Mouse (Mus musculus) activated CD4-positive, CD25-positive, alpha-beta regulatory T cell, adult 4 months (primary cell): Measurements from ENCODE around the gene Gphn. TPM values are rescaled to one million over a fixed set of nuclear protein-coding genes. Genes with fewer than 3 reads are reported as not detected.

Source experiments
- ATAC-seq: one replicate; pipeline ENCODE4 v1.8.0; 2017
- polyA plus RNA-seq, 2 experiments: library from polyadenylated mRNA; unstranded; fragments of 100-300 nt; shearing (Covaris generic); gene quantifications; one replicate each; pipeline ENCODE4 v1.2.1; 2017

Gene Gphn
- 10 to 100 TPM; 10.7 to 10.9 TPM for polyA plus RNA-seq

DNA sequence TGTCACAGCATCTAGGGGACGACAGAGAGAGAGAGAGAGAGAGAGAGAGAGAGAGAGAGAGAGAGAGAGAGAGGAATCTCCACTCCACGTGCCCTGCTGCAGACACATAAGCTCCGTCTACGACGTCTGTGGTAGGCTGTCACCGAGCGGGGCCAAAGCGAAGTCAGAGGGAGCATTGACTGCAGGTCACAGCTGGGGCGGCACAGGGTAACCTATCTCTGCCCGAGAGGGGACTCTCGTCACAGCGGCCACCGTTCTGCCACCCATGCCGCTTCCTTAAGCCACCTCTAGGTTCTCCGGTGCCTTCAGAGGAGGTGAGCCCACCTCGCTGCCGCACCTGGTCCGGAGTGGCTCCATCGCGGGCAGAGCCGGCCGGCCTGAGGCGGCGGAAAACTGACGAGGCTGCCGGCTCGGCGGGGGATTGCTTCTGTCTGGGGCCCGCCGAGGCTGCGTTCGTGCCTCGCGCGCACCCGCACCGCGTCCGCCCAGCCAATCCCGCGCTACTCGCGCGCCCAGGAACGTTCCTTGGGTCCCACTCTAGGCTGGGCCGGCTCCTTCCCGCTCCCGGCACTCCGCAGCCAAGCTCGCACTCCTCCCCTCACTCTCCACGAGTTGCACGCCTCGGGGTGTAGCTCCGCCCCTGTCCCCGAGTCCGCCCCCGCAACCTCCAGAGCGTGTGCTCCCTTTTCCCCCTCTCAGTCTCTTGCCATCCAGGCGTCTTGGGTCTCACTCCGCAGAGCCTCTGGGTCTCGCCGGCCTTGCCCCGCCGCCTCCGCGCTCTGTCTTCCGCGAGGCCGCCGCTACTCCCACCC is at the start of gene Gphn:
Gene Gphn, plus strand, starts transcription at position 673 of the 812 bp plus-strand sequence.
- peak; percentile 84 for ATAC-seq

DNA sequence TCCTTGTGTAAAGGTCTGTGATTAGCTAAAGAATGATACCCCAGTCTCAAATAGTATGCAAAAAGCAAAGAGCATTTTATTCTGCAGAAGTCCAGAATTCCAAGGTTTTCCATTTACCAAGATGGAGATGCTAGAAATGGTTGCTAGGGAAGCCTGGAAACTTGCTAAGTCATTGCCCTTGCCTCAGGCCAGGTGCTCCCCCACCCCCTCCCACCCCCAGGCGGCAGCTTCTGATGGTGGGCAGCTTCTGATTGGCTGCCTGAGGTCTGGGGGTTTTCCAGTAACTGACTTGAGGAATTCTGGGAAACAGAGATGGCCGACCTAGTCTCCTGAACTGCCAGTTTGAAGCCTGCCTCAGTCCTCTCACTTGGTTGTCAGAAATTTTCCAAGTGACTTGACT is 44.7 kb upstream of the Gphn start:
- ATAC-seq: no peak

DNA sequence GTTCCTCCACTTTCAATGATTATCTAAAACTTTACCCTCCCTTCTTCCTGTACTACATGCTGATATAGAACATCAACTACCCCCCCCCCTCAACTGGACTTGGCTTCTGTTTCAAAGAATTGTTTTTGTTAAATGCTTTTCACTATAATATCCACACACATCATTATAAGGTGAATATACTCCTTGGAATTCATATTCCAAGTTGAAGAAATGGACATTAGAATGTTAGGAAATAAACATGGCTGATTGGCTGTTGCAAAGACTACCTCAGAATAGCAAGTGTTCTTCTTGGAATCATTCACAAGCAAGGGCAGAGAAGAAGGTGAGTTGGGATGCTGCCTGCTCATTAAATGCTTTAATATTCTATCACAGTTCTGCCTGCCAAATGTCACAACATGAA is 32.2 kb upstream of the Gphn start, which contains the start of gene Gm6657:
Gene Gm6657, plus strand, starts transcription at position 301 of the 400 bp plus-strand sequence.
- no peak for ATAC-seq

DNA sequence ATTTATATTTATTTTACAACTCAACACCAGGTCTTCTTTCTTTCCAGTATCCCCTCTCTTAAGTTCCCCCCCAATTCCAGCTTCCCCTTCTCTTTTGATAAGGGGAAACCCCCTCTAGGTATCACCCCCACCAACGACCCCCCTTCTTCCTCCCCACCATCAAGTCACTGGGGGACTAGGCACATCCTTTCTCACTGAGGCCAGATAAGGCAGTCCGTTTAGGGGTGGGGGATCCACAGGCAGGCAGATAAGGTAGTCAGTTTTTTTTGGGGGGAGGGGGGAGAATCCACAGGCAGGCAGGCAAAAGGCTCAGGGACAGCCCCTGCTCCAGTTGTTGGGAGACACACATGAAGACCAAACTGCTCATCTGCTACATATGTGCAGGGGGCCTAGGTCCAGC is 30.8 kb upstream of the Gphn start:
- ATAC-seq: no peak

DNA sequence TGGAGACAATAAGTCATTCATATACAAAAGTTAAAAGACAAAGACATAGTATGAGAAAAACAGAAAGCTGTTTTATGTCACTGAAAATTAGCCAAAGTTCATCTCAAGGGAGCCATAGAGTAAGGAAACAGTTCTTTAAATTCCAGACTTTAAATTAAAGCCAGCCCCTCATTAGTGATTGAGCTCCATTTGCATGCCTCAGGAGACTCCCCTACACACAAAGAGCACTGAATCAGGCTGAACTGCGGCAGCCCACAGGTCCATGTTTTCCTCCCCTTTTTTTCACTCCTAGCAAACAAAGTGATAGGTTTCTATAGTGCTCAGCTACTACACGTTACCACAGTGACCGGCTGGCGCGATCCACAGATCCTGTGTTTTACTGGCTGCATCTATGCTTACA is 22.5 kb upstream of the Gphn start:
- ATAC-seq: no peak

DNA sequence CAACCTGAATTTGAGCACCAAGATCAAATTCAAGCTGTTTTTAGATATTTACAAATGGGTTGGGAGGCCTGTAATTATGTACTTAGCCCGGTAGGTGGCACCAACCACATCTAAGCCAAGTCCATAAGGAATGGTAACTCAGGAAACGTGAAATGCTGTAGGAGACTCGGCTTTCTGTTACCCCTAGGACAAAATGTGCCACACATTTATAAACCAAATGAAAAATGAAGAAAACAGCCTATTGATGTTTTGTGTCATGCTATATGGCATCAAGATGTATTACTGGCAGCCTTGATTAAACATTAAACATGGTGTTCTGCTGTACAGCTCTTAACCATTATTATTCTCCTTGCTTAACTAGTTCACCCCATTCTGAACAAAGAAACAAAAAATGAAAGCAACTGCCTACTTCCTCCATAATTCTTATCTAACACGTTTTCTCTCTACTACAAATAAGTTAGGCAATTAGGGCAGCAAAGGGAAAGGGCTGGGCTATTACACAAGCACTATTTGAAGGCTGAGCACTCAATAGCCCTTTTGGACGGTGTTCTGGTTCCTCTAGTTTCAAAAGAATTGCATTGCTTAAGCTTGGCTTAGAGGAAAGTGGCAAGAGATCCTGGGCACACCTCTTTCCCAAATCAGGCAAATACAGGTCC is 20.1 kb upstream of the Gphn start:
- peak; percentile 77 for ATAC-seq

DNA sequence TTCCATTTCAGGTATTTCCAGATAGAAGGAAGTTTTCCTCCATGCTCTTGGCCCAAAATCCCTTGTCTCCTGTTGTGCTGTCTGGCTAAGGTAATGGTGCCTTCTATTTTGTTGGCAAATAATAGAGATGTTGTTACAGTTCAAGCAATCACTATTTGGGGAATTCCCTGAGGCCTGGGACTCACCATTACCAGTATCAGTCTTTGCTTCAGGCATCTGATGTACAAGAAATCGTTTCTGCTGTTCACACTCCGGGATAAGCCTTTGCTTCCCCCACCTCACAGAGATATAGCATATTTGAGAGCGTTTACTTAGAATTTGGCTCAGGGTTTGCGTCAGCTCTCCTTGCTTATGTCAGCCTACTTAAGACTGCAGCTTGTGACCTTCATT is 19.6 kb upstream of the Gphn start:
- no peak for ATAC-seq

DNA sequence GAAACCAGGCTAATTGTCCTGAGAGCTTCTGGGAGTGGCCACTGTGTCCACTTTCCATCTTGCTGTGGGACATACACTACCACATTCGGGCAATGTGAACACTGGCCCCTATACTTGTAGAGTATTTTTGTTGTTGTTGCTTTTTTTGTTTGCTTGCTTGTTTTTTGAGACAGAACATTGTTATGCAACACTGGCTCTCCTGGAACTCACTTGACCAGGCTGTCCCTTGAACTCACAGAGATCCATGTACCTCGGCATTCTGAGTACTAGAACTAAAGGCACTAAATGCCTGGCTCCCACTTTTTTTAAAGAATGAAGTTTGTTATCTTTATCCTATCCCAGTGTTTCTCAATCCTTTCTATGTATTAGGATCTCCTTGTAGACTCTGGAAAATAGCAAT is 16.3 kb upstream of the Gphn start:
- no peak for ATAC-seq

DNA sequence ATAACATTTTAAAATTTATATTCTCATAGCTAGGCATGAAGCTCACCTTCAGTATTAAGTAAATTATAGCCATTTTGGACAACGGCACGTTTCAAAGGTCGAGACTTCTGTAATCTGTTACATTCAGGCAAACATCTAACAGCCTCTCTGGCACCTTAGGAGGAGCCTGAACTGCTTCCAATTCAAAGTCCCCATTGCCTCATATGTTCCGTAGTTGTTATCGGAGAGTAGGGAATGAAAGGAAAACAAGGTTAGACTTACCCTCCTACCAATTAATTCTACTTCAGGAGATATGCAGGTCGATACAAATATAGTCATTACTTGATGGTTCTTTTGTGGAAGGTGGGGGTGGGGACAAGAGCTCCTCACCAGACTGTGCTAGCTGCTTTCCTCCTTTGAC is 10.7 kb upstream of the Gphn start:
- no peak for ATAC-seq

DNA sequence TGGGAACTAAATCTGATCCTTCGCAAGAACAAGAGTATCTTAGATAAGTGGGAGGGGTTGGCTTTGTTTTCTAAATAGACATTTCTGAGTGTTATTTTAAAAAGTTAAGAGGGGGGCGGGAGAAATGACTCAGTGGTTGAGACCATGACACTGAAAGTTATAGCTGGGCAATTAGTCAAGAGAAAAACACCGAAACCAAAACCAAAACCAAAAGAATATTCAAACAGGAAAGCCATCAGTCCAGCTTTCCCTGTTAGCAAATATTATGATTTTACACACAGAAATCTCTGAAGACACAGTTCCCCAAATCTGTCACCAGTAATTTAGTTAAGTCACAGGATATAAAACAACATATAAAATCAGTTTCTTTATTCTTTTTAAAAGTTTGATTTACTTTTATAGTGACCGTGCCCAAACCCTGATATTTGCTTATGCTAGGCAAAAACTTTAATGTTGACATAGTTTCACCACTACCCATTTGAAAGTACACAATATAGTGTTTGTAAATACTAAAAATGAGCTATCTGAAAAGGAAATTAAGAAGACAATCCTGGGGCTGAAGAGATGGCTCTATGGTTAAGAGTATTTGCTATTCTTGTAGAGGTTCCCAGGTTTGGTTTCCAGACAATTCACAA is 6.9 kb upstream of the Gphn start:
- peak; percentile 59 for ATAC-seq

DNA sequence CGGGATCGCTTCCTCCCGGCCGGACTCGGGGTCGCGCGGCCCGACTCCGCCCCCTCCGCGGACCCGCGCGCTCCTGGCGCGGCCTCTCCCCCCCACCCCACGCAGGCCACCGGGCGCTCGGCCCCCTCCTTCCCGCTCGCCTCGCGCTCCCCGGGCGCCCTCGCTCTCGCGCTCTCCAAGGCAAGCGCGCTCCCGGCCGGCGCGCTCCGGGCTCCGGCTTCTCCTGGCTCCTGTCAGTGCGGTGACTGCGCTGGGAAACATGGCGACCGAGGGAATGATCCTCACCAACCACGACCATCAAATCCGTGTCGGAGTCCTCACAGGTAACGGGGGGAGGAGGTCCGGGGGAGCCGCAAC is 318 bp downstream of the Gphn start:
- peak; percentile 40 for ATAC-seq

DNA sequence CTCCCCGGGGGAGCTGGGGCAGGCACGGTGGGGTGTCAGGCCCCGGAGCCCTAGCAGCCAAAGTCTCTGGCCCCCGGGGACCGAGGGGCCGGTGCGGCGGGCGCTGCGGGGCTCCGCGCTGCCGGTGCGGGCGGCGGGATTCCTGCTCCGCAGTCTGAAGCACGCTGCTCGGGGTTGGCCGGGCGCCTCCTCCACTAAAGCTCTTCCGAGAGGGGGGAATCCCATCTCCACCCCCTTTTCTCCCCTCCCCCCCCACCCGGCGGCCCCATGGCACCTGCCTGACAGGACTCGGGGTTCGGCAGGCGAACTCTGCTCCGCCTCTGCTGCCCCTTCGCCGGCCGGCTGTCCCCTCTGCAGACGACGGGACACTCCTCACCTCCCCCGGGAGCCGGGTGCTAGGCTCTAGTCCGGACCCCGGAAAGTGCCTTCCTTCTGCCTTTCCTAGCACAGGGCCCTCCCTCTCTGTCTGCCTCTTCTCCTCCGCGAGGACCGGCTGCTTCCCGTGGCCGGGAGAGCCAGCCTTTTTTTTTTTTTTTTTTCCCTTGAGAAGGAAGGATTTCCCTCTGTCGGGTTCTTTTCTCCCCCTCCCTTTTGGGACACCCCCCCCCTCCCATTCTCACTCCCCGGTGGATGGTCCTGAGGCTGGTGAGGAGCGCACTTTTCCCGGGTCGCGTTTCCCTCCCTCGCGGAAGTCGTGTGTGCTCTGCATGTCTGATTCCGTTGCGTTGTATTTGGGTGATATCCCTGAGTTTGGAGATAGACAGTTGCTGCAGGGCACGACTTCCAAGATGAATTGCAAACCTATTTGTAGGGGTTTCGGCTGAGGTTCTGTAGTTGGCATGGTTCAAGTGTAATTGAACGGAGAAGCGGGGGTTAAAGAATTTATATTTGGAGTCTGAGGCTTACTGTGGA is 1.1 kb downstream of the Gphn start:
- ATAC-seq: no peak

DNA sequence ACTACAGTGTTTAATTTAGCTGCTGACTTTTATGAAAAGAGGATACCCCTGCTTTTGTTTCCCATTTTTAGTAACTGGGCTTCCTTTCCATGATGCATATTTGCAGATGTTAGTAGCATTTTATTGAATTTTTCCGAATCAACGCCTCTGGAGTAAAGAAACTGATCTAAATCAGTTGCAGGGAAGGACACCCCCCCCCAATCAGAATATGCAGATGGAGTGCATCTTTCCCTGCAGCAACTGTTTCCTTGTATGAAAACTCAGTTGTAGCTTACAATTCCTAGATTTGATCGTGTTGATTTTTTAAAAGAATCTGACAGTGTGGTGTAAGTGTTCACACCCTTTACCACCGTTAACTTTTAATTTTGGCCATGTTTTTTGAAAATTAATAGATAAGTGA is 2.0 kb downstream of the Gphn start:
- no peak for ATAC-seq

DNA sequence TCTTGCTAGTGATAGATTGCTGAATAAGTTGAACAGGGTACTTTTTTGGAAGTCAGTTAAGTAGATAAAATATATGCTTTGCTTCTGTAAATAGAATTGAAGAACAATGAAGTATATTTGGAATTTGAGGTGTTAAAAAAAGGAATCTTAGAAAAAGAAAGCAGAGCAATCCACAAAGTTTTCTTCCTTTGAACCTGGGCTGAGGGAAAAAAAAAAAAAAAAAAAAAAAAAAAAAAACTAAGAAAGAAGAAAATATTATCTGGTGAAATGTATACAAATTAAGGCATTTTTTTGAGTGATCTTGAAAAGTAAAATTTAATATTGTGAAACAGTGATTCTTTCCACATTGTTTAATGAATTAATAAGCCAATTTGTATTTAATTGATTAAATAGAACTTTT is 6.4 kb downstream of the Gphn start:
- no peak for ATAC-seq

DNA sequence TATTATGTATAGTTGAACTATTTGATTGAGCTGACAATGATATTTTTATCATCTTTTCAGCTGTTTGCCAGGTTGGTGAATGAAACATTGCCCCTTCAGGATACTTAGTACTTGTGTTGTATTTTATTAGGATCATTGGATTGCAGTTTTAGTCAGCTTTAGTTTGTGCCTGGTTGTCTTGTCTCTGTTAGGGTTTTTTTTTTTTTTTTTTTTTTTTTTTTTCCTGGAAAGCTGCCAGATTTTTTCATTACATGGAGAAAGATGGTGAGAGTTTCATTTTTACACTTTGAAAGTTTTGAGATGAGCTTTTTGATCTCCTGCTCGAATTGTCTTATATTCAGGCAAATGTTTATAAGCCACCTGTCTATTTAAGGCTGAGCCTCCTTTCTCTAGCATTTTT is 22.2 kb downstream of the Gphn start:
- no peak for ATAC-seq

DNA sequence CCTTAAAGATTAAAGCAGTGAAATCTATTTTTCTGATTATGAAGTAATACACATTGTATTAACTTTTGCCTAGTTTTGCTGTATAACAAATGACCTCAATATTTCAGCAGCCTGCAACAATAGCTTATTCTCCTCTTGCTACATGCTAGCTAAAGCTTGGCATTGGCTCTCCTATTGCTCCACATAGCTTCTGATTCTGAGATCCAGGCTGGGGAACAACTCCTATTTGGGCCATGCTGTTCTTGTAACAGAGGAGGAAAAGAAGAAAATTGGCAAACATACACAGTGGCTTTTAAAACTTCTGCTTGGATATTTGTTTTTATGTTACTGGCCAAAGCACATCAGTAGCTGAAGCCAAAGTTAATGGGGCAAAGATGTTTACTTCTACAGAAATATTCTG is 23.0 kb downstream of the Gphn start:
- no peak for ATAC-seq

DNA sequence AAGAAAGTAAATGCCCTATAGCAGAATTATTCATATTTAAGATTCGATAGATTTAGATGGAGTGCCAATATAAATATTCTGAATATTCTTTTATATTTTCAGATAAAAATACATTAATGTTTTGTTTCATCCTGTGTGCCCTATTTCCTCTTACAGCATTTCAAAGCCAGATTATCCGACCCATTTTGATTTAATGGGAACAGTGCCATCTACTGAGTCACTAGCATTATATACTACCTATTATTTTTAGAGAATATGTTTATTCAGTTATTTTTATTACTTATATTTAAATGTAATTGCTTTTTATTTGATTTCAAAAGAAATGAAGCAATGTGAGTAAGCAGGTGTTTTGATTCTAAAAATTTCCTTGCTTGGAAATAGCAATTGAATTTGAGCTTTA is 51.2 kb downstream of the Gphn start:
- ATAC-seq: no peak

DNA sequence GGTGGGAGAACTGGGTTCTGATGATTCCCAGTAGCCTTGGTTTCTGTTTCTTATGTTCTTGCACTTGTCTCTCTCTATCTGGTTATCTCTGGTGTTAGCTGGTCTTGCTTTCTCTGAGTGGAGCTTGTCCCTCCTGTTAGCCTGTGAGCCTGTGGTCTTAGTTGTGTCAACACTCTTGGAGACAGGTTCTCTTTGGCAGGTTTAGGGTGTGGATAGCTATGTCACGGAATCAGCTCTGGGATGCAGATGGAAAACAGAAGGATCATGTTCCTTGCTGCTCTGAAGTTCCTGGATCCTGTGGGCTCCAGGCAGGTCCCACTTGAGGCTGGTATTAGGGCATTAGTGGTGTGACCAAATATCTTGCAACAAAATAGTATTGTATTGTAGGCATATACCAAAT is 64.2 kb downstream of the Gphn start:
- no peak for ATAC-seq

DNA sequence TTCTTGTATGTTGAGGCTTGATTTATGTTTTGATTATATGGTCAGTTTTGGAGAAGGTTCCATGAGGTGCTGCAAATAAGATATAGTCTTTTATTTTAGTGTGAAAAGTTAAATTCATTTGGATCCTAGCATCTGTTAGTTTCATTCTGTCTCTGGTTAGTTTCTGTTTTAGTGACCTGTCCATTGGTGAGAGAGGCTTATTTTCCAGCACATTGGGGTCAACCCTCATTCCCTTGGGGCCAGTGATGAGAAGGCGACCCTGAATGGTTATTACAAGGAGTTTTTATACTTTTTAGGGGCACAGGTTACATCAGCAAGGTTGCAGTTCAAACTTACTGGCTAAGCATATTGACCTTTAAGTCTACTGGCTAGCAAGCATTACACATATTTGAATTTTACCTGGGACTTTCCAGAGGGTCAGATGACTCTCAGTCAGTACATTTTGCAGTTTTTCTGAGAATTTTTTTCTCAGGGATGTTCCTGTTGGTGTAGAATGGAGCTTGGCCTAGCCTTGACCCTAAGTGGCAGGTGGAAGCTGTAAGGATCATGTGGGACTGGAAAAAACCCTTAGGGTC is 72.7 kb downstream of the Gphn start:
- no peak for ATAC-seq

DNA sequence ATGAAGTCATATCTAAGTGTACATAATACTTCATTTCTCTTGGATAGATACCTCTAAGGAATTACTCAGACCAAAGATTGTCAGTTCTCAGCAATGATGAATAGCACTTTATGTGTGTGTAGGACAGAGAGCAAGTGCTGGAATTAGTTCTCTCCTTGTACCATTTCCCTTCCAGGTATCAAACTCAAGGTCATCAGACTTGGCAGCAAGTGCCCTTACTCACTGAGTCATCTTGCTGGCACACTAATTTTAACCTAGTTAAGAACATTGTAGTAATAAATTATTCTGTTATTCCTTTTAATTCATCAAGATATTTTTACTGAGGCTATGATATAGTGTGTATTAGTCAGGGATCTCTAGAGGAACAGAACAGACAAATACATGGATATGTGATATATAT is 88.9 kb downstream of the Gphn start:
- ATAC-seq: no peak

DNA sequence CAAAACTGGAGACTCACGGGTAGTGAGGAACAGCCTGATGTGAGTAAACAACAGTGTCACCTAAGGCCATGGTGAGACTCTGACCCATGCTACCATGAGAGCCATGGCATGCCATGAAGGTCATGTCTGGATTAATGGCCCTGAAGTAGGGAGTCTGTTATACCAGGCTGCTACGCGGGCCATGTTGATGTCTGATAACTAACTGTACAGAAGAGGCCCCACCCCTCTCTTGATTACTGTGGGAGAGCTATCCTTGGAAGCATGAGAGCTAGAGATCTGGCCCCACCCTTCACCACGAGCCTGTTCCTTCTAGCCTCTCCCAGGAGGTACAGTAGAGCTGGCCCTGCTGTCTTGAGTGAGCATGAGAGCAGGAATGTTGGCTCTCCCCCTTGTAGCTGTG is 101.8 kb downstream of the Gphn start:
- ATAC-seq: no peak

DNA sequence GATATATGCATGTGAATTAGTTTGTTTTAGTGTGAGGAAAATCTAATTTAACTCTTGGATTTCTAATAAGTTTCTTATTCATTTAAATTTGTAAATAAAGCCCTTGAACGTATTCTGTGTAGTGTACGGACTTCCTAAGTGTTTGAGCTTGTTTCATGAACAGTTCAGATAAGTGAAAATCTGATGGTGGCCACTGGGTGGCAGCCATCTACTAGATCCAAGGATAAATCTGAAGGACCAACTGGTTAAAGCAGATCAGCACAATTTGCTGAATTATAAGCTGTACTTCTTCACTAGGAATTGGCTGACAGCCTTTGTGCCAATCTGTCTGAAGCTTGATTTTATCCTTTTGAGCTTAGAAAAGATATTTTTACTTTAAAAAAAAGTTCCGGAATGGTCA is 105.9 kb downstream of the Gphn start:
- ATAC-seq: peak; percentile 57

DNA sequence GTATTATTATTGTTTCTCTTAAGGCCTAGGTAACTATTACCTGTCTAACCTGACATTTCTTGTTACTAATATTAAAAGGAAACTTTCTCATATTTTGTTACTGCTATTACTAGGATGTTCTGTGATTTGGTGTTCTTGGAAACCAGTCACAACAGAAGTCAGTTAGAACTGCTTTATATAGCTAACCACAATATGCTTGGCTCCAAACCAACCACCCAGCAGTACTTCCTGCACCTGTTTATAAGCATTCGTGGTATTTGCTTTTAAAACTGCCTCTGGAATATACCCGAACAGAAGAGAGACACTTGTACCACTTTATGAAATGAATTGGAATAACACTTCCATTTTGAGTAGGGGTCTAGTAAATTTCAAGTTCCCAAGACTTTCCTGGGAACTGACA is 130.3 kb downstream of the Gphn start:
- peak; percentile 81 for ATAC-seq
